Mouse (Mus musculus): ENCODE results near the gene Cnnm3.
"Not testable (repeated sequence)": the region's sequence is repeated elsewhere in the genome, so short reads cannot be mapped to it uniquely, and the experiment has no call there.

Gene Cnnm3

GRCm38 (mm10) chr1:36536783-36537182 is 25.1 kb downstream of the Cnnm3 start, which contains the start of gene Ankrd23:
TSS of gene Ankrd23 (minus strand) at chr1:36536883.
- DNase-seq = not testable (repeated sequence)

- no peak for DNase-seq
These were observed 27.1 kb downstream of the Cnnm3 start for GRCm38 (mm10) chr1:36538727-36539126.

GRCm38 (mm10) chr1:36539186-36539585 is 27.5 kb downstream of the Cnnm3 start, which contains the start of gene Gm42417:
TSS of gene Gm42417 (minus strand) at chr1:36539429.
- DNase-seq = peak; percentile 93 to 96

GRCm38 (mm10) chr1:36540132-36540531 is 28.5 kb downstream of the Cnnm3 start:
- DNase-seq = no peak

- DNase-seq = no peak
These were observed 29.1 kb downstream of the Cnnm3 start for GRCm38 (mm10) chr1:36540807-36541206.

GRCm38 (mm10) chr1:36541844-36542243 is 30.2 kb downstream of the Cnnm3 start:
- no peak for DNase-seq

- no peak for DNase-seq
These were observed 31.3 kb downstream of the Cnnm3 start for GRCm38 (mm10) chr1:36542925-36543324.

GRCm38 (mm10) chr1:36545382-36545781 is 33.7 kb downstream of the Cnnm3 start:
- DNase-seq = no peak

GRCm38 (mm10) chr1:36545845-36546600 is 34.4 kb downstream of the Cnnm3 start:
- DNase-seq = peak in 1 of 2 experiments; percentile 33

GRCm38 (mm10) chr1:36546888-36547471 is 35.3 kb downstream of the Cnnm3 start, which contains the start of gene Ankrd39:
TSS of gene Ankrd39 (minus strand) at chr1:36547445.
- DNase-seq = peak; percentile 99

- peak; percentile 53 to 55 for DNase-seq
These were observed 36.4 kb downstream of the Cnnm3 start for GRCm38 (mm10) chr1:36547981-36548598.

GRCm38 (mm10) chr1:36548771-36549170 is 37.1 kb downstream of the Cnnm3 start:
- no peak for DNase-seq

GRCm38 (mm10) chr1:36549491-36549890 is 37.8 kb downstream of the Cnnm3 start:
- DNase-seq = no peak

GRCm38 (mm10) chr1:36550075-36550863 is 38.6 kb downstream of the Cnnm3 start:
- no peak for DNase-seq

GRCm38 (mm10) chr1:36551904-36552303 is 40.2 kb downstream of the Cnnm3 start:
- DNase-seq = no peak

- no peak for DNase-seq
These were observed 40.8 kb downstream of the Cnnm3 start for GRCm38 (mm10) chr1:36552506-36552905.

- peak in 1 of 2 experiments; percentile 41 for DNase-seq
These were observed 43.1 kb downstream of the Cnnm3 start for GRCm38 (mm10) chr1:36554633-36555399.

GRCm38 (mm10) chr1:36555798-36556395 is 44.2 kb downstream of the Cnnm3 start:
- DNase-seq = peak in 1 of 2 experiments; percentile 19

GRCm38 (mm10) chr1:36556553-36557456 is 45.1 kb downstream of the Cnnm3 start:
- peak; percentile 91 to 95 for DNase-seq

- peak; percentile 87 to 89 for DNase-seq
These were observed 45.9 kb downstream of the Cnnm3 start for GRCm38 (mm10) chr1:36557457-36558011.

Data from lung, adult 18-20 months (tissue).